Mouse (Mus musculus): ENCODE measurements around the gene Pde6h.
A peak's percentile ranks its signal among the peaks of the same experiment; 100 is the strongest.
"Not testable (repeated sequence)": the region's sequence is repeated elsewhere in the genome, so short reads cannot be mapped to it uniquely, and the experiment has no call there.

Gene Pde6h

DNA sequence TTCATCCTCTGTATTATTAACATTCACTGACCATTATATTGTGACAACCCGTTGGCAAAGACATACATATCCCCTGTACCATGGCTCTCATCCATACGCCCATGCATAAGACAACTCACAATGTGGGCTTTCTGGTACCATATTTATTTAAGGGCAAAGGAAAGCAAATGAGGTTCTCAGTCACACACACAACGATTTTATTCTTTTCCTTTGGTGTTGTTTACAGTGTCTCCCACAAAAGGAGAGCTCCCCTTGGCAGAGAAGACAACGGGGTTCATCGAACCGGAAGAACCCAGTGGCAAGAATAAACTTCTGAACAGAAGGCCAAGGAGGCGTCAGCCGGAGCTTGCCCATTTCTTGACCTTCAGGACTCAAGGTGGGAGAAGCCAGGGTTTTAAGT is at the start of gene Pde6h:
Gene Pde6h, plus strand, starts transcription at position 301 of the 400 bp plus-strand sequence.
- no peak for DNase-seq

DNA sequence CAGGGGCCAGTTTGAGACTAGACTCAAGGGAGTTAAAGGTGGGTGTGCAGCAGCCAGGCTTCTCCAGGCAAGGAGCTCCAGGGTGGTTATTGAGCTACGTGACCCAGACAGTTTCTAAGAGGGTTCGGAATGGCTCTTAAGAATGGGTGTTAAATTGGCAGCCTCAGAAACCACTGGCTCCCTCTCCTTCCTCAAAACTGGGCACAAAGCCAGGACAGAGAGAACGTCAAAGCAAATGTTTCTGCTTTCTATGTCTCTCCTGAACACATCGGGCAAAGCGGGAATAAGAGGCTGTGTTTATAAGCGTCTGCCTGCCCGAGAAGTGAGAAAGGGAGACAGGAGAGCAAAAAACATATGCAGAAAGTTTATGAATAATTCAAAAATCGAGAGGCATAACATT is 49.0 kb upstream of the Pde6h start:
- DNase-seq, result peak; percentile 19 to 26

DNA sequence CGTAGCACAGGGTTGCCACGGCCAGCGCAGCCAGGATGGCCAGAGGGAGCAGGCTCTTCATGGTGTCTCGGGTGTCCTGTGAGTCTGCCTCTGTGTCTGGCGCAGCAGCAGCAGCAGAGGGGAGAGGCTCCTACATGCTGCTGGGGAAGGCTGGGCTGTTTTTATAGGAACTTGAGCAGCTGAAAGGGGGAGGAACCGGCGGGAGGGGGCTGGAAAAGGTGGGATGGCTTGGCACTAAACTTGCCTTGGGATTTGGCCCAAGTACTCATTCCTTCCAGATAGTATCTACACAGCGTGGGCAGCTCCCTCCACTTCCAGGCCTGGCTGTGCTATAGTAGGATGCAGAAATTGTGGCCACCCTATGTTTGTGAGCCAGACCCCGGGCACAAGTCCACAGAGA is 48.0 kb upstream of the Pde6h start, which contains the start of gene Mgp:
Gene Mgp, minus strand, starts transcription at position 154 of the 400 bp plus-strand sequence.
- DNase-seq, result peak in 1 of 2 experiments; percentile 9

DNA sequence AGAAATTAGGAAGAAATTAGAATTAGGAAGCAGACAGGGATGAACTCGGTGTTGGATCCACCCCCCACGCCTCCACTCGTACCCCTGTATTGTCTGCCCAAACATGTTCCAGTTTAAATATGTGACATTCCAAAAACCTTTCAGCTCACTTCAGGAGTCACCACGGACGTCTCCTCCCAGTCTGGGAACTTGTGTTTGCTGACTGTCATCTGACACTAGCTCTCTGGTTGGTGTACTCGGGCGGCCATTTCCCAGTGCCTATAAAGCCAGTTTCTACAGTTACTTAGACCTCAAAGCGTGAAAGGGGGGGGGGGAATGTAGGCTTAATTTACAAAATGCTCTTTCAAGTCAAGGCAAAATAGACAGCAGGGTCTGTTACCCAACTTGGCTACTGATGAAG is 42.0 kb upstream of the Pde6h start:
- DNase-seq, result no peak

DNA sequence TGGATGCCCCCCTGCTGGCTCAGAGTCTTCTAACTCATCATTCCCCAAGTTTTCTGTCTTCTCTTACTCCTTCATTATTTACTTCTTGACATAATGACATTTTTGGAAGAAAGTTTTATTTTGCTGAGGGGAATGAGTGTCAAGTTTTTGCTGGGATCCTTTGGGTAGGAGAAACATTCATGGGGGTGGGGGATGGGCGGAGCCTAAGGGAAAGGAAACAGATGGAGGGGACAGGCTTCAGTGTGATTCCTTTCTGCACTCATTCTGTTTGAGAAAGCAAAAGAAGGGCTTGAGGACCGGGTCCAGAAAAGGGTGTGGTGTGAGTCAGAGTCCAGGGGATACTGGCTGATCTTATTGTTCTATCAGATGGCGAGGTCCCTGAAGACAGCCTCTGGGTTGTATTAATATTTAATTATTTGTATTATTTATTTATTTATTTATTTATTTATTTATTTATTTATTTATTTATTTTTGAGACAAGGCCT is 40.2 kb upstream of the Pde6h start:
- DNase-seq, result no peak

DNA sequence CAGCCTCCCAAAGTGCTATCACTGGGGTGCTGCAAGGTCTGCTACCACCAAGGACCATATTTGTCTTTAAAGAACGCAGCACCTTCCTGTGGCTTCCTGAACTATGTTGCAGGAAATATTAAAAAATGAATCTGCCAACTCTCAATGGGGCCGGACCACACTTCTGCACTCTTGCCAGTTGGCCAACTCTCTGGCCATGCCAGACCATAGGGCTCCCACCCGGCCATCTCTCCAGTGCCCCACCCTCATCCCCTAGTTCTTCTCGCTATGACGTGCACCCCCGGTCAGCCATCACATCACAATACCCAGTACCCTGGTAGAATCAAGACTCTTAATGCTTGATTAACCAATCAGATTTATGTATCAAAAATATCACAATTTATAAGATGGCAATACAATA is 39.7 kb upstream of the Pde6h start:
- DNase-seq, result no peak

DNA sequence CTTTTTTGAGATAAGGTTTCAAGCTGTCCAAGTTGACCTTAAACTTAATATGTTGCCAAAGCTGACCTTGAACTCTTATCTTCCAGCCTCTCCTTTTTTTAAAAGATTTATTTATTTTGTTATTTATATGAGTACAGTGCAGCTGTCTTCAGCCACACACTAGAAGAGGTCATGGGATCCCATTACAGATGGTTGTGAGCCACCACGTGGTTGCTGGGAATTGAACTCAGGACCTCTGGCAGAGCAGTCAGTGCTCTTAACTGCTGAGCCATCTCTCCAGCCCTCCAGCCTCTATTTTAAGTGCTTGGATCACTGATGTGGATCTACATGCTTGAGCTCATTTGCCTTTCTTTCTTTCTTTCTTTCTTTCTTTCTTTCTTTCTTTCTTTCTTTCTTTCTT is 38.9 kb upstream of the Pde6h start:
- DNase-seq, result not testable (repeated sequence)

DNA sequence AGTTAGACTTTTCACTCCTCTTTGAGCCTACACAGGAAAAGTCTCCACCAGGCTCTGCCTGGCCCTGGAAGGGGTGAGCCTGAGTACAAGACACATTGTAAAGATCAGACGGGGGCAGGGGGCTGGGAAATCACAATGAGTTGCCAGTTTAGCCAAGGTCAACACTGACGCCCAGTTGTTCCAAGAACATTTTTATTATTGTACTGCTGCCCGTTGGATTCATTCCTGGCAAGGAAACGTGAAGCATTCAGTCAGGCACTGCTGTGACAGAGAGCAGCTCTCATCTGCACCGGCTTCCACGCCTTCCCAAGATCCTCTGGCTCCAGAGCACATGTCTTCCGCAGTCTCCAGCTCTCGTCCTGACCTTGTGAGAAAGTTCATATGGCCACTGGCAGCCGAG is 35.8 kb upstream of the Pde6h start:
- no peak for DNase-seq

DNA sequence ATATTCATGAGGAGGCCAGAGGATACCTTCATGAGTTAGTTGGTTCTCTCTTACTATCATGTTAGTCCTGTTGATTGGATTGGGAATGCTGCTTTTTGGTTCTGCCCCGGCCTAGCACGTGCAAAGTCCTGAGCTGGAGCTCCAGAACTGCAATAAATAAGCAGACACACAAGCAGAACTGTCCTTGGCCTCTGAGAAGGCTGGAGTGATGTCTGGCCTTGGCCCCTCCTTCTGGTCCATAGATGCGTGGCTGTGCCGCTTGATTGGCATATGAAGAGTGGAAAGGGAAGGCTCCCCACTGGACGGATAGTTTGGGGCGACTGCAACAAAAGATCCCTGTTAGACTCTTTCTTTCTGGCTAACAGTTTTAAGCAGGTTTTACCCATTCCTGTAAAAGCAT is 34.6 kb upstream of the Pde6h start:
- no peak for DNase-seq

DNA sequence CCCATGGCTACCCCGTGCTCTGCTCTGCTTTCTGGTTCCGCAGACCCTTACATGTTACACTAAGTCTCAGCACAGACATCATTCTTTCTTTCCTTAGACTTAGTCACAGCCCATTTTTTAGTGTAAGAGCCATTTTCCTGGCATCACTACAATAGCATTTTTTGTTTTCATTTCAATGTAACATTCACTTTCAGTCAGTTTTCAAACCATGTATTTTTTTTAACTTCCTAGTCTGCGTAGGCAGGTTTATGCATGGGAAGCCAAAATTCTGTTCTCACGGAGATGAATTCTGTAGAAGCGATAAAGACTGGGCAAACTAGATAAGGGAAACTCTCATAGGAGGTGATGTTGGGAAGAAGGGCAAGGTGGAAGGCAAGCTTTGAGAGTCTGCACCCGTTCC is 34.1 kb upstream of the Pde6h start:
- no peak for DNase-seq

DNA sequence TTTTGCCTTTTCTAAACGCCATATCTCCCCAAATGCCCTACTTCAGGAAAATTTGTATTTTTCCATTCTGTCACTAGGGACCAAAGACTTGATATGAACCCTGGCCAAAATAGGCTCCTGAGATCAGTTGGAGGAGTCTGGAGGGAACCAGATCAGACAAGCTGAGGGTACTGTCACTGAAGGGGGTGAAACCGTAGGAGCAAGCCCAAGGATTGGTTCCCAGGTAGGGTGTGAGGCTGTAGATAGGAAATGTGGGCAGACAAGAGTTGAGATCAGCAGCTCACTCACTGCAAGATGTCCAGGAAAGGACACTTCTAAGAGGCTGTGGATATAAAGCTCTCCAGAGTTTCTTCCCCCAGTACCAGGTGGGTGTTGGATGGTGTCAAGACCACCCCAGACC is 31.6 kb upstream of the Pde6h start:
- DNase-seq, result no peak

DNA sequence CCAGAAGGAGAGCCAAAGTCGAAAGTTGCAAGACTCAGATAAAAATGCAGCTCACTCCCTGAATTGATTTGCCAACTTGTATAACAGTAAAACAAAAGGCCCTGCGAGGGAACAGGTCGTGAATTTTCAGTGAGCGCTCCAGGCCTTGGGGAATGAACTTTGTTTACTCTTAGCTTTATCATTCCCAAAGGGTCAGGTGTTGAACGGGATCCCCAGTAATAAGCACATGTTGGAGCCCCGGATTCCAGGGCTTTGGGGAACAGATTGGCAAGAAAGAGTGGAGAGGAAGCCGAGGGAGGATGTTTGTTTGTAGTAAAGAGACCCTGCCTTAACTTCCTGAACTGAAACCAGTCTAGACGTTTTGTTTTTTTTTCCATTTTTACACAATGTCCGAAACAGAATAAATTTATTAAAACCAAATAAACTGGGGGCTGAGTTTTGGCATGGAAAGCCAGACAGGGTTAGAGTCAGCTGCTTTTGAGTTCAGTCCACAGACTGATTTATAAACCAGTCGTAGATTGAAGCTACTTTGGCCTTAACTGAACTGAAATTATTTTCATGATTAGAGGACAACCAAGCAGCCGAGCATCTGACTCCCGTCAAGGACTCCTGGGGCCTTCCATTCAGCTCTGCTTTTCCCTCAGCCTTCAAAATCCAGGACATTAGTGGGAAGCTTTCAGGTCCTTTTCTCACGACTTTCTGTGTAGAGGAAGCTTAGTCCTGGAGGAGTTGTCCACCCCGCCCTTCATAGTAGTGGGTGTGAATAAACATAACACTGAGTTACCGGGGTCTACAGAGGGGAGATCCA is 28.9 kb upstream of the Pde6h start:
- no peak for DNase-seq

DNA sequence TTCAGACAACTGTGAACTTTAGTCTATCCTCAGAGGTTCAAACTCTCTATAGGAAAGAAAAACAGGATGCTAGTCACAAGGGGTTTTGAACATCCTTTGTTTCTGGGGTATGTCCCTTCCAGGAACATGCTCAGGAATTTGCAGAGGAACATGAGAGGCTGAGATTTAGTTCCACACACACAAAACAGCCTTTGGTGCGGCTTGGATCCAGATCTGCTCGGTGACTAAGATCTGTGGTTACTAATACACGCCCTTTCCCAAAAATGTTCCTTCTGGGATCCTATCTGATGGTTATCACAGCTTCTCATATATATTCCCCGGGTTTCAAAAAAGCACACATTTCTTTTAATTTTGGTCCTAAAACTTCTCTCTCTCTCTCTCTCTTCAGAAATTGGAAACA is 25.8 kb upstream of the Pde6h start:
- no peak for DNase-seq

DNA sequence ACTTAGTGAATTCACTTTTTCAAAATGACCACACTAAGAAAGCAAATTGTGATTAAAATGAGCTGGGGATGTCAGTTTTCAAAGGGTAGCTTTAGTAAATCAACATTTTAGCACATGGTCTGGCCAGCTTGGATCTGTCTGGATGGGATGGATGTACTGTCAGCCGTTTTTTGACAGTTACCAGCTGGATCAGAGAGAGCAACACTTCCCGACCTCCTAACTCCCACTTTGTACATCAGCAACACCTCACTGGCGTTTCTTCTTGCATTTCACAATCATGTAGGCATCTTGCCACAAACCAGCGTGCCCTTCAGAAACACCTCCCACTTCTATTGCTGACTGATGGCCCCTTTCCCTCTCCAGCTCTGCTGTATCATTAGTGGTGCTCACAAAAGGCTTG is 25.4 kb upstream of the Pde6h start:
- DNase-seq, result no peak

DNA sequence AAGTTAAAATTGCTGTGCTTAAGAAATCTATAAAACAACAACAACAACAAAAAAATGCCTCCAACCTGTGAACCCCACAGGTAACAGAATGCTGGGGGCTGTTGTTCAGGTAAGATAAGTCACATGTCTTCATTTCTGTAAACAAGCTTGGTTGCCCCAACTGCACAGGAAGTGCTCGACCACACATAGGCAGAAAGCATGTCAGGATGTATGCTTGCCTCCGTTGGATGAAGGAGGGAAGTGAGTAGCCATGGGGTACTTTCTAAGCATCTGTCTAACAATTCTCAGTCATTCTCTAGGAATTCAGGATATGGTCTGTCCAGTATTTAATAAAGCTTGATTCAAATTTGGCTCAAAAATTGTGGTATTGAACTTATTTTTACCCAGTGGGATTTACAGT is 24.7 kb upstream of the Pde6h start:
- no peak for DNase-seq

DNA sequence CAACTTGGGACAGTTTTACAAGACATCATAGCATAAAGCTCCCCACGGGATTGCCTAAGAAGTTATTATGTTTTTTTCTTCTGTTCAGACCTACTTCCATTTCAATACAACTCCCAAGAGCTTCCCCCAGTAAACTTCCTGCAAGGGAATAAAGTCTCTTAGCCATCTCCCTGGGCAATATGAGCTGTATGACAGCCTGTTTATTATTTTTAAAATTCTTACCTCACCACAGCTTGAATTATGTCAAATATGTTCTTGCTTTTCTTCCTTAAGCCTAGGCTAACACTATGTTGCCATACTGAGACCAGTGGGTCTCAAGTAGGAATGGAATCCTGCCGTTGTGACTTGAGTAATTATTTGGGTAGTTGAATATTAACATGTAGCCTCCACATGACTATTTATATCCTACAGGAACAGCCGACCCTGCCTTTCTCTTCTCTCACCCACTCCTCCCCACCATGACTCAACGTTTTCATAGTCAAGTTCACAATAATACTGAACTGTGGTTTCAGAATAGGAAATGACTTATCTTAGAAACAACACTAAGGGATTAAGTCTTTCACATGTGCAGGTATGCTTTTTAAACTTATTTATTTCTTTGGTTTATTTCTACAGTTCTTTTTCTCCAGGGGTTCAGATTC is 23.1 kb upstream of the Pde6h start:
- no peak for DNase-seq

DNA sequence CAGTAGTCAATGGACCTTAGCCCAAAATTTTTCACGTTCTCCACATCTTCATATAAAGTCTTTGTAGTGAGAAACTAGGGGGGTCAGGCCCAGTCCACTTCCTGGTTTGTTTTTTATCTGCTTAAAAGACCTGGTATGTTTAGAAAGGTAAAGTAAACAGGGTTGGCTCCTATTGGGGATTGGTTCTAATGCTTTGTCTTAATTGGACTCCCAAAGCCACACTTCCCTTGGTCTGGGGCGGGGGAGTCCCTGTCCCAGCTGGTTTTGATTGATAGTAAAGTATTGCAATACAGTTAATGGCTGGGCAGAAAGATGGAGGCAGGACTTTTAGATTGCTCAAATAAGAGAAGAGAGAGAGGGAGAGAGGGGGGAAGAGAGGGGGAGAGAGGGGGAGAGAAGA is 22.6 kb upstream of the Pde6h start:
- DNase-seq, result no peak

DNA sequence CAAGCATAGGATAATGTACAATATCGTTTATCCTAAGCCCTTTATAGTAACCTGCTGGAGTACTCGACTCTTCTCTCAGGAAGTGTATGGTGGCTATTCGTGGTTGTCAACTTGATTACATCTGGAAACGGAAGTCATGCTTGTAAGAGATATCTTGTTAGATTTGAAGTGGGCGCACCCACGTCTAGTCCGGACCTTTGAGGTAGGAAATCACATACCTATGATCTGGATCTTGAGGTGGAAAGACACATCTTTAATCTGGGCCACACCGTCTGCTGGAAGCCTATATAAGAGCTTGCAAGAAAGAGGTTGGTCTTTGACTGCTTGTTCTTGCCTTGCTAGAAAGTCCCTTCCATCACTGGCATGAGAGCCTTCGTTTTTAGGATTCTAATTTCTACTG is 21.1 kb upstream of the Pde6h start:
- DNase-seq, result no peak

DNA sequence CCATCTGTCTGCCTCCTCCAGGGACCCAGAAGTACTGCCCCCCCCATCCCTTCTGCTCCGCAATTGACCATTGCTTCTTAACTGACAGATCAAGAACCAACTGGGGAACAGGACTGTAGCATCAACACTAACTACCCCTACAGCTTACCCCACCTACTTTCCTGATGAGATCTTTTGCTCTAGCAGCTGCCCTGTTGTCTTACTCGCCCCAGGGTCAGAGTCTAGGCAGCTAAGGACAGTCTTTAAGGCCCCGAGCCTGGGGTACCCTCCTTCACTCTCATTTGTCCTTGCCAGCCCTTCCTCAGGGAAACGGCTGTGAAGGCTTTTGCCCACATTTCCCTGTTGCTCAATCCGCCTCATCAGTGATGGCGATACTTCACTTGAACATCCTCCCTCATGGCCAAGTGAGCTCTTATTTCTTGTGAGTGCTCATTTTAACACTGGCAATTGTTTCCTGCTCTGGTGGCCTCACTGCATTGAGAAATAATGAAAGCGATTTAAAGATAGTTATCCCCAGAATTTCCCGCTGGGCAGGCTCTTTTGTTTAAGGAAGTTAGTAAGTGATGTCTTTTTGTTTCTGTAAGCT is 19.7 kb upstream of the Pde6h start:
- no peak for DNase-seq

DNA sequence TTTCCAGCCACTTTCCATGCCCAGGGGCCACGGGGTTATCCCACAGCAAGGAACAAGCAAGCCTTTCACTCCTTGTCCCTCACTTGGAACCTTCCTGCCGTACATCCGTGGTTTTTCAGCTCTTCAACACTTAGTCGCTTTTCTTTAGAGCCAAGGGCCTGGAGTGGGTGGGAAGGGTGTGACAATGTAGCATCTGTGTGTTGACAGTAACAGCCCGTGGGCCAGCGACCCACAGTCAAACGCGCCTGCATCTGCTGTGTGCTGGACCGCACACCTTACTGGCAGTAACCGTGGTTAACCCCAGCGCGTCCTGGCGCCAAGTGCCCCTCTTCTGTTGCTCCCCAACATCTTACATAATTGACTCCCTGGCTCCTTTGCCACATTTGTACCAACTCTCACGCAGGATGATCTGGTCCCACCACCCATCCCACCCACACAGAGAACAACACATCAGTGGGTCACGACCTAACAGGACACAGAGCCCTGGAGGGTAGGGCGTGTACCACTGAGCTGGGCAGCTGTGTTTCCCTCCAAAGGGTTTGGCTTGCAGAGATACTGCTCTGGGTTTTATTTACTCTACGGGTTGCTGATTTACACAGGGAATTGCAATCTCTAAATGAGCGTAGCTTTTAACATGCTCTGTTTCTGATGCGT is 17.2 kb upstream of the Pde6h start:
- no peak for DNase-seq

DNA sequence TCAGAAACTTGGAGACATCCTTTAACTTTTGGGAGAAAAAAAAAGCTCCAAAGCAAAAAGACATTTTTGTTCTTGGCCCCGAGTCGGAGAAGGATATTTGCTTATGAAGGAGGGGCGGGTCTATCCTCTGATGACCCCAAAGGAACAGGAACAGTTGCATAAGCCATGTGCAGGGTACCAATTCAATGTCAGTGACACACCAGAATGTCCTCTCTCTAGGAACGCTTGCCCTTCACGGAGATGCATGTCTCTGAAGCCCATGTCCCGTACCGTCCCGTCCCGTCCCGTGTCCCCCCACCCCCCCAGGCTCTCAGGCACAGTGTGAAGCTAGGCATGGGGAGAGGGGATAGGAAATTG is 16.7 kb upstream of the Pde6h start:
- DNase-seq, result no peak

DNA sequence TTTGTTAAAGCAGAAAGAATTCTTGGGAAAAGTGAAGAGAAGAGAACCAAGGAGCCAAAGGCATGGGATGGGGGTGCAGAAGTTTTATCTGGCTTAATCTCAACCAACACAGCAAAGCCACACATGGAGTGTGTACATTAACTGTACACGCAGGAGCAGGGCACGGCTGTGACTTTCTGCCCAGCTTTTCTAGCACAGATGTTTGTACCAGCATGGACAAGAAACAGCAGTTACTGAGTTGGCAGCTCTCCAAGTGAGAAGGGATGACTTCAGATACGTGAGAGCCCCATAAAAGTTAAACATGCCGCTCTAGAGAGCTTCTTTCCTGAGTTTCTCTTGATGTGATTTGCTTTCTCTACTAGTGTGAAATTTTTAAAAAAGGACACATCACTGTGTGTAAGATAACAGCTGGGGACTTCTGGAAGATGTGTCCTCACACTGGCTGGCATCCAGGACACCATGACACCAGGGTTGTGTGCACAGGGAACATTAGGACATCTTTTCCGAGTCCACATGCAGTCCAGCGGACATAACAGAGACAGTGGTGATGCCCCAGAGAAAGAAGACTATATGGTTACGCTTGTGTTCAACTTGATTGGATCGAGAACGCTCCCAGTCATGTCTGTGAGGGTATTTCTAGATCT is 13.3 kb upstream of the Pde6h start:
- no peak for DNase-seq

DNA sequence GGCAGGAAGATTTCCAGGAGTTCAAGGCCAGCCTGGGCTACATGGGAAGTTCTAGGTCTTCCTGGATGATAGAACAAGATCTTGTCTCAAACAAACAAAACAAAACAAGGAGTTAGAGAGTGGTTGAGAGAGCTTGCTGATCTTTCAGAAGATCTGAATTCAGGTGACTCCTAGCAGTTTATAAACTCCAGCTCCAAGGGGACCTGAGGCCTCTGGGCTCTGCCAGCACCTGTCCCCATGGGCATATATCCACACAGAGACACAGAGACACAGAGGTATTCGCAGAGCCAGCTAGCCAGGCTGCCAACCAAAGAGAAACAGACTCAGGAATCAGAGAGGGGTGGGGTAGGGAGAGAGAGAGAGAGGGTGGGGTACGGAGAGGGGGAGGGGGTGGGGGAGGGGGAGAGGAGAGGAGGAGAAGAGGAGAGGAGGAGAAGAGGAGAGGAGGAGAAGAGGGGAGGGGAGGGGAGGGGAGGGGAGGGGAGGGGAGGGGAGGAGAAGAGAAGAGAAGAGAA is 10.8 kb upstream of the Pde6h start:
- no peak for DNase-seq
